Comparison of ENCODE assay signal across 32 mouse cellular contexts in genomic region chr1:75858551-75859255, GRCm38 (mm10).
"Had no signal": no experiment of that assay in that cellular context is flagged by ENCODE, and none has a peak within 500 bp of the region (broad histone marks: within the 10 kb centered on the region; RNA-seq: fewer than 3 reads in every experiment).

No protein-coding gene starts in this region.

- H3K9ac ChIP-seq: limb, embryonic 12.5 days; limb, embryonic 13.5 days; limb, embryonic 15.5 days; liver, embryonic 12.5 days; liver, embryonic 13.5 days; liver, embryonic 14.5 days; liver, embryonic 15.5 days; liver, postnatal 0 days; lung, embryonic 14.5 days; lung, embryonic 15.5 days; midbrain, embryonic 12.5 days; midbrain, embryonic 13.5 days; midbrain, embryonic 15.5 days; neural tube, embryonic 12.5 days; neural tube, embryonic 13.5 days had no signal

- H3K4me1 ChIP-seq: limb, embryonic 15.5 days; liver, embryonic 12.5 days; liver, embryonic 13.5 days; liver, embryonic 15.5 days; lung, embryonic 15.5 days; megakaryocyte, embryonic 14.5 days; midbrain, embryonic 10.5 days; midbrain, embryonic 12.5 days; midbrain, embryonic 13.5 days; midbrain, embryonic 15.5 days; neural tube, embryonic 12.5 days; neural tube, embryonic 13.5 days had no signal

- H3K9me3 ChIP-seq: limb, embryonic 10.5 days; limb, embryonic 12.5 days; limb, embryonic 15.5 days; liver, embryonic 12.5 days; liver, embryonic 13.5 days; liver, embryonic 15.5 days; lung, embryonic 15.5 days; midbrain, embryonic 10.5 days; midbrain, embryonic 12.5 days; midbrain, embryonic 13.5 days; midbrain, embryonic 15.5 days; neural tube, embryonic 12.5 days; neural tube, embryonic 13.5 days had no signal

- H3K36me3 ChIP-seq: limb, embryonic 10.5 days; limb, embryonic 12.5 days; limb, embryonic 13.5 days; limb, embryonic 15.5 days; liver, embryonic 12.5 days; liver, embryonic 13.5 days; liver, embryonic 15.5 days; lung, embryonic 15.5 days; midbrain, embryonic 10.5 days; midbrain, embryonic 12.5 days; midbrain, embryonic 13.5 days; midbrain, embryonic 15.5 days; neural tube, embryonic 12.5 days; neural tube, embryonic 13.5 days had no signal

- DNase-seq: left cerebral cortex, postnatal 4 days; liver; liver, embryonic 13.5 days; liver, postnatal 0 days; lung, adult 18-20 months; lung, adult 2 months; lung, embryonic 14.5 days; lung, postnatal 10 days; lung, postnatal 14 days; lung, postnatal 36 days; lung, postnatal 4 days; midbrain, embryonic 14.5 days had no signal

- ATAC-seq: liver, embryonic 12.5 days; liver, postnatal 0 days; lung, postnatal 0 days; midbrain, embryonic 13.5 days; midbrain, embryonic 15.5 days; midbrain, embryonic 16.5 days had no signal

- H3K27ac ChIP-seq: limb, embryonic 10.5 days; limb, embryonic 12.5 days; limb, embryonic 13.5 days; limb, embryonic 15.5 days; liver, embryonic 12.5 days; liver, embryonic 13.5 days; liver, embryonic 14.5 days; liver, embryonic 15.5 days; lung, embryonic 15.5 days; macrophage; midbrain, embryonic 10.5 days; midbrain, embryonic 12.5 days; midbrain, embryonic 13.5 days; midbrain, embryonic 15.5 days; neural tube, embryonic 12.5 days; neural tube, embryonic 13.5 days had no signal

- H3K4me2 ChIP-seq: limb, embryonic 12.5 days; limb, embryonic 13.5 days; limb, embryonic 15.5 days; liver, embryonic 11.5 days; liver, embryonic 12.5 days; liver, embryonic 13.5 days; liver, embryonic 15.5 days; lung, embryonic 14.5 days; lung, embryonic 15.5 days; midbrain, embryonic 12.5 days; midbrain, embryonic 13.5 days; midbrain, embryonic 15.5 days; neural tube, embryonic 12.5 days; neural tube, embryonic 13.5 days had no signal

- H3K4me3 ChIP-seq: limb, embryonic 10.5 days; limb, embryonic 12.5 days; limb, embryonic 13.5 days; limb, embryonic 15.5 days; liver, embryonic 12.5 days; liver, embryonic 13.5 days; liver, embryonic 15.5 days; lung, embryonic 15.5 days; megakaryocyte, embryonic 14.5 days; midbrain, embryonic 10.5 days; midbrain, embryonic 12.5 days; midbrain, embryonic 13.5 days; midbrain, embryonic 15.5 days; myocyte; neural tube, embryonic 12.5 days; neural tube, embryonic 13.5 days had no signal

- H3K27me3 ChIP-seq: limb, embryonic 12.5 days; limb, embryonic 13.5 days; limb, embryonic 15.5 days; liver, embryonic 12.5 days; liver, embryonic 13.5 days; liver, embryonic 15.5 days; lung, embryonic 15.5 days; megakaryocyte, embryonic 14.5 days; midbrain, embryonic 12.5 days; midbrain, embryonic 13.5 days; midbrain, embryonic 15.5 days; neural tube, embryonic 12.5 days; neural tube, embryonic 13.5 days had no signal
